In genomic region chr12:33719063-33719462, GRCm38 (mm10) we compare ENCODE assay signal across 13 mouse cellular contexts.
DNase-seq lines count a peak whose midpoint lies in the region; ATAC-seq and TF ChIP-seq lines count a peak whose summit lies in the region.
"Had no signal": no experiment of that assay in that cellular context is flagged by ENCODE, and none has a peak within 500 bp of the region (broad histone marks: within the 10 kb centered on the region; RNA-seq: fewer than 3 reads in every experiment).

No protein-coding gene starts in this region.

- intact Hi-C loops in heart, postnatal 10 days (cut with DNase I), result no loop called here

- H3K27me3 ChIP-seq in hindbrain, embryonic 14.5 days (ENCODE audit: control insufficient read depth, insufficient read depth, low read length), result no peaks in the 10 kb centered on the region
- no peaks in the 10 kb centered on the region for H3K27me3 ChIP-seq in hindbrain, embryonic 11.5 days (ENCODE audit: control insufficient read depth, insufficient read depth, low read length)
- no peaks in the 10 kb centered on the region for H3K27me3 ChIP-seq in midbrain, postnatal 0 days (ENCODE audit: insufficient read depth, low read length)
- H3K27me3 ChIP-seq in midbrain, embryonic 16.5 days (ENCODE audit: control insufficient read depth, insufficient read depth, low read depth, low read length), result no peaks in the 10 kb centered on the region
- H3K27me3 ChIP-seq in thymus, adult 2 months (ENCODE audit: control insufficient read depth, insufficient read depth, low read length), result no peaks in the 10 kb centered on the region
- H3K27me3 ChIP-seq: forebrain, embryonic 13.5 days; heart, embryonic 15.5 days had no signal

- no peak overlapping the region for H3K27ac ChIP-seq in hindbrain, embryonic 14.5 days
- H3K27ac ChIP-seq in hindbrain, embryonic 11.5 days (ENCODE audit: low read depth, low read length), result no peak overlapping the region
- H3K27ac ChIP-seq in midbrain, postnatal 0 days (ENCODE audit: low read depth, low read length), result no peak overlapping the region
- no peak overlapping the region for H3K27ac ChIP-seq in midbrain, embryonic 16.5 days (ENCODE audit: low read length)
- no peak overlapping the region for H3K27ac ChIP-seq in thymus, adult 2 months (ENCODE audit: control insufficient read depth, insufficient read depth, low read length)
- H3K27ac ChIP-seq: forebrain, embryonic 13.5 days; heart, embryonic 15.5 days had no signal

- TF ChIP-seq POLR2A in thymus, adult 2 months (IDR thresholded peaks at IDR 0.05; ENCODE audit: control insufficient read depth, extremely low read depth, insufficient read depth, low read length, poor library complexity), result no peak

- 69% methylated on average over 7 of the region's 7 CpGs for WGBS in hindbrain, embryonic 14.5 days
- whole genome bisulfite sequencing in hindbrain, embryonic 11.5 days, result 68% methylated on average over 7 of the region's 7 CpGs
- WGBS in midbrain, postnatal 0 days, result 54% methylated on average over 7 of the region's 7 CpGs
- WGBS in midbrain, embryonic 16.5 days, result 53% methylated on average over 7 of the region's 7 CpGs
- 85% methylated on average over 7 of the region's 7 CpGs for WGBS in thymus, adult 2 months

- no peak overlapping the region for H3K4me2 ChIP-seq in hindbrain, embryonic 14.5 days (replicated peaks)
- H3K4me2 ChIP-seq in hindbrain, embryonic 11.5 days (replicated peaks; ENCODE audit: low read depth, low read length), result no peak overlapping the region
- no peak overlapping the region for H3K4me2 ChIP-seq in midbrain, postnatal 0 days (ENCODE audit: low read depth, low read length, poor library complexity, severe bottlenecking)
- no peak overlapping the region for H3K4me2 ChIP-seq in midbrain, embryonic 16.5 days (ENCODE audit: low read length)
- H3K4me2 ChIP-seq: forebrain, embryonic 13.5 days; heart, embryonic 15.5 days had no signal

- DNase-seq in hindbrain, embryonic 14.5 days (ENCODE audit: low spot score), result peak; percentile 22
- DNase-seq in hindbrain, embryonic 11.5 days (ENCODE audit: low spot score), result no peak
- peak; percentile 3 for DNase-seq in midbrain, postnatal 0 days (ENCODE audit: low spot score)
- peak; percentile 27 to 34 for DNase-seq in heart, postnatal 10 days
- peak; percentile 8 for DNase-seq in lung, postnatal 36 days
- no peak for DNase-seq in thymus, adult 2 months
- no peak for DNase-seq in left cerebral cortex, adult 9 months (ENCODE audit: low spot score in 2 of 2)
- DNase-seq: kidney, adult 9 months; layer of hippocampus, postnatal 36 days; thymus, adult 18-20 months had no signal

- no peak overlapping the region for H3K9ac ChIP-seq in hindbrain, embryonic 14.5 days
- no peak overlapping the region for H3K9ac ChIP-seq in hindbrain, embryonic 11.5 days (ENCODE audit: low read depth, low read length)
- H3K9ac ChIP-seq in midbrain, postnatal 0 days (replicated peaks; ENCODE audit: low read length, poor library complexity, severe bottlenecking), result no peak overlapping the region
- no peak overlapping the region for H3K9ac ChIP-seq in midbrain, embryonic 16.5 days (ENCODE audit: low read depth, low read length)
- H3K9ac ChIP-seq: forebrain, embryonic 13.5 days; heart, embryonic 15.5 days had no signal

- ATAC-seq in hindbrain, embryonic 14.5 days (ENCODE audit: low FRiP score), result 0 out of 2 replicates have a peak, but pooled peaks have one; percentile 40
- ATAC-seq in hindbrain, embryonic 11.5 days (ENCODE audit: low FRiP score), result no peak
- no peak for ATAC-seq in midbrain, postnatal 0 days (ENCODE audit: low FRiP score)
- no peak for ATAC-seq in midbrain, embryonic 16.5 days
- ATAC-seq: forebrain, embryonic 13.5 days had no signal

- no peaks in the 10 kb centered on the region for H3K9me3 ChIP-seq in hindbrain, embryonic 14.5 days (ENCODE audit: control insufficient read depth, low read length)
- H3K9me3 ChIP-seq in hindbrain, embryonic 11.5 days (ENCODE audit: control insufficient read depth, low read length), result no peaks in the 10 kb centered on the region
- H3K9me3 ChIP-seq in midbrain, postnatal 0 days (ENCODE audit: low read length), result no peaks in the 10 kb centered on the region
- H3K9me3 ChIP-seq in midbrain, embryonic 16.5 days (replicated peaks; ENCODE audit: control insufficient read depth, low read length, poor library complexity, severe bottlenecking), result no peaks in the 10 kb centered on the region
- H3K9me3 ChIP-seq: forebrain, embryonic 13.5 days; heart, embryonic 15.5 days had no signal

- H3K4me3 ChIP-seq in hindbrain, embryonic 14.5 days (replicated peaks; ENCODE audit: low read length), result no peak overlapping the region
- H3K4me3 ChIP-seq in hindbrain, embryonic 11.5 days (ENCODE audit: low read depth, low read length), result no peak overlapping the region
- no peak overlapping the region for H3K4me3 ChIP-seq in midbrain, postnatal 0 days (ENCODE audit: low read depth, low read length)
- H3K4me3 ChIP-seq in midbrain, embryonic 16.5 days (ENCODE audit: low read depth, low read length), result no peak overlapping the region
- H3K4me3 ChIP-seq in thymus, adult 2 months (ENCODE audit: control insufficient read depth, insufficient read depth, low read length), result no peak overlapping the region
- H3K4me3 ChIP-seq: forebrain, embryonic 13.5 days; heart, embryonic 15.5 days had no signal

- H3K4me1 ChIP-seq in hindbrain, embryonic 14.5 days (replicated peaks; ENCODE audit: control insufficient read depth, insufficient read depth, low read length), result no peaks in the 10 kb centered on the region
- no peaks in the 10 kb centered on the region for H3K4me1 ChIP-seq in hindbrain, embryonic 11.5 days (replicated peaks; ENCODE audit: control insufficient read depth, insufficient read depth, low read length)
- no peaks in the 10 kb centered on the region for H3K4me1 ChIP-seq in midbrain, postnatal 0 days (ENCODE audit: insufficient read depth, low read length)
- H3K4me1 ChIP-seq in midbrain, embryonic 16.5 days (ENCODE audit: control insufficient read depth, insufficient read depth, low read length), result 0 out of 2 replicates have a peak, but pooled peaks cover 2% of the 10 kb centered on the region
- no peaks in the 10 kb centered on the region for H3K4me1 ChIP-seq in thymus, adult 2 months (replicated peaks; ENCODE audit: control insufficient read depth, insufficient read depth, low read length)

- H3K36me3 ChIP-seq in hindbrain, embryonic 14.5 days (replicated peaks; ENCODE audit: control insufficient read depth, insufficient read depth), result no peaks in the 10 kb centered on the region
- H3K36me3 ChIP-seq in hindbrain, embryonic 11.5 days (ENCODE audit: control insufficient read depth, insufficient read depth, low read length), result no peaks in the 10 kb centered on the region
- no peaks in the 10 kb centered on the region for H3K36me3 ChIP-seq in midbrain, postnatal 0 days (ENCODE audit: insufficient read depth, low read length)
- H3K36me3 ChIP-seq in midbrain, embryonic 16.5 days (ENCODE audit: control insufficient read depth, insufficient read depth, low read length), result no peaks in the 10 kb centered on the region
- no peaks in the 10 kb centered on the region for H3K36me3 ChIP-seq in thymus, adult 2 months (ENCODE audit: control insufficient read depth, insufficient read depth, low read length)
- H3K36me3 ChIP-seq: heart, embryonic 15.5 days had no signal

- TF ChIP-seq CTCF in midbrain, postnatal 0 days (IDR thresholded peaks at IDR 0.05), result no peak
- TF ChIP-seq CTCF in thymus, adult 2 months (IDR thresholded peaks at IDR 0.05; ENCODE audit: borderline replicate concordance, control insufficient read depth, extremely low read depth, insufficient read depth, low read length, poor library complexity), result no peak

Comparison
In these comparisons a context has a peak if more than half of its experiments do, and no peak if none do; other contexts are left out.
1. DNase-seq: peak in hindbrain, embryonic 14.5 days (single experiment), midbrain, postnatal 0 days (single experiment), heart, postnatal 10 days (2 of 2) and lung, postnatal 36 days (single experiment); none in hindbrain, embryonic 11.5 days (single experiment), thymus, adult 2 months (single experiment) and left cerebral cortex, adult 9 months (0 of 2).